Mouse (Mus musculus) forebrain, embryonic 14.5 days (tissue): ENCODE measurements at regions not wholly inside any gene's neighbourhood (a gene's known extent, or its start where the extent isn't known, plus 50 kb on each side); places are given as distances from the start of the nearest gene placed in this dataset.
"Not testable (repeated sequence)": the region's sequence is repeated elsewhere in the genome, so short reads cannot be mapped to it uniquely, and the experiment has no call there.

Source experiments
- ATAC-seq: fragments of 200-750 bp; cut with Nextera tagmentation; 2 replicates; pipeline ENCODE4 v1.8.0; 2017; ENCODE audit warnings: mild to moderate bottlenecking, moderate library complexity
- DNase-seq: peaks from one replicate; pipeline ENCODE4 v3.0.0-alpha.2; 2015; ENCODE audit warnings: low spot score
- H3K27ac ChIP-seq: fragments of 300-500 bp; sonication (generic); 2 replicates; pipeline ENCODE4 v1.5.1; 2014; ENCODE audit warnings: low read depth, mild to moderate bottlenecking, control low read depth, low read length, moderate library complexity
- H3K27me3 ChIP-seq: fragments of 300-500 bp; sonication (generic); replicated peaks from 2 replicates; pipeline ENCODE4 v1.6.1; 2014; ENCODE audit warnings: low read length, control low read depth, mixed read lengths; ENCODE audit not compliant: control insufficient read depth, insufficient read depth
- H3K36me3 ChIP-seq: fragments of 300-500 bp; sonication (generic); 2 replicates; pipeline ENCODE4 v1.6.1; 2014; ENCODE audit warnings: low read length, control low read depth; ENCODE audit not compliant: control insufficient read depth, insufficient read depth
- H3K4me1 ChIP-seq: fragments of 300-500 bp; sonication (generic); 2 replicates; pipeline ENCODE4 v1.6.1; 2014; ENCODE audit warnings: antibody characterized with exemption, low read length, control low read depth; ENCODE audit not compliant: control insufficient read depth, insufficient read depth
- H3K4me2 ChIP-seq: fragments of 300-500 bp; sonication (generic); 2 replicates; pipeline ENCODE4 v1.6.1; 2014; ENCODE audit warnings: mild to moderate bottlenecking, control low read depth, low read length
- H3K4me3 ChIP-seq: fragments of 300-500 bp; sonication (generic); 2 replicates; pipeline ENCODE4 v1.5.1; 2014; ENCODE audit warnings: low read depth, low read length, control low read depth
- H3K9ac ChIP-seq: fragments of 300-500 bp; sonication (generic); 2 replicates; pipeline ENCODE4 v1.6.1; 2014; ENCODE audit warnings: mild to moderate bottlenecking, low read length, control low read depth, moderate library complexity
- H3K9me3 ChIP-seq: fragments of 300-500 bp; sonication (generic); replicated peaks from 2 replicates; pipeline ENCODE4 v1.6.1; 2016; ENCODE audit warnings: low read length, control low read depth, mixed read lengths; ENCODE audit not compliant: control insufficient read depth
- WGBS: fragments of 180-500 bp; shearing (Covaris S2); extraction: QIAGEN DNeasy Blood & Tissue Kit; methylation state at CpG from one replicate; pipeline ENCODE4 v1.1.7; 2014; 5-methylcytosine and 5-hydroxymethylcytosine counted together

GRCm38 (mm10) chr13:78871976-78872375 lies 672.4 kb upstream of the Nr2f1 start:
- Histone ChIP-seq H3K4me1 (no peaks in the 10 kb centered on the region), H3K36me3 (no peaks in the 10 kb centered on the region), H3K4me2 (no peak overlapping the region), H3K9me3 (no peaks in the 10 kb centered on the region), H3K27me3 (no peaks in the 10 kb centered on the region), H3K4me3 (no peak overlapping the region), H3K27ac (no peak overlapping the region), H3K9ac (no peak overlapping the region)
- DNase-seq (no peak), ATAC-seq (no peak)
- 66% methylated on average over 6 of the region's 6 CpGs for WGBS

GRCm38 (mm10) chr13:78871254-78871653 lies 671.7 kb upstream of the Nr2f1 start:
- H3K27me3 ChIP-seq, result no peaks in the 10 kb centered on the region
- DNase-seq (no peak), ATAC-seq (no peak)
- H3K4me1 ChIP-seq, result no peaks in the 10 kb centered on the region
- no peak overlapping the region for H3K4me3 ChIP-seq
- 86% methylated on average over 2 of the region's 2 CpGs for WGBS
- no peak overlapping the region for H3K4me2 ChIP-seq
- H3K9me3 ChIP-seq, result no peaks in the 10 kb centered on the region
- H3K36me3 ChIP-seq, result no peaks in the 10 kb centered on the region
- no peak overlapping the region for H3K27ac ChIP-seq
- H3K9ac ChIP-seq, result no peak overlapping the region

GRCm38 (mm10) chr13:78824357-78824756 lies 624.8 kb upstream of the Nr2f1 start:
- not testable (repeated sequence) for H3K9ac ChIP-seq, H3K4me3 ChIP-seq, H3K4me1 ChIP-seq, H3K27me3 ChIP-seq, H3K36me3 ChIP-seq, ATAC-seq, H3K9me3 ChIP-seq, DNase-seq, H3K27ac ChIP-seq, H3K4me2 ChIP-seq
- WGBS, result 90% methylated on average over 4 of the region's 4 CpGs

GRCm38 (mm10) chr13:78809656-78810055 lies 610.1 kb upstream of the Nr2f1 start:
- Histone ChIP-seq H3K4me3 (no peak overlapping the region), H3K4me2 (no peak overlapping the region), H3K9ac (no peak overlapping the region), H3K9me3 (no peaks in the 10 kb centered on the region), H3K36me3 (no peaks in the 10 kb centered on the region), H3K27ac (no peak overlapping the region), H3K27me3 (no peaks in the 10 kb centered on the region), H3K4me1 (no peaks in the 10 kb centered on the region)
- WGBS, result 42% methylated on average over 2 of the region's 2 CpGs
- ATAC-seq, result peak; percentile 61
- DNase-seq, result peak; percentile 17

- no peaks in the 10 kb centered on the region for H3K9me3 ChIP-seq
- peak; percentile 84 for ATAC-seq
- peaks cover 8% of the 10 kb centered on the region for H3K4me1 ChIP-seq
- no peaks in the 10 kb centered on the region for H3K36me3 ChIP-seq
- H3K4me2 ChIP-seq, result no peak overlapping the region
- H3K9ac ChIP-seq, result no peak overlapping the region
- no peak overlapping the region for H3K4me3 ChIP-seq
- no peak for DNase-seq
- H3K27me3 ChIP-seq, result no peaks in the 10 kb centered on the region
- 0 out of 2 replicates have a peak overlapping the region, but pooled peaks have one; percentile 41 for H3K27ac ChIP-seq
These were observed 603.2 kb upstream of the Nr2f1 start for GRCm38 (mm10) chr13:78802838-78803124.

- no peaks in the 10 kb centered on the region for H3K9me3 ChIP-seq
- H3K4me3 ChIP-seq, result no peak overlapping the region
- H3K4me1 ChIP-seq, result peaks cover 8% of the 10 kb centered on the region
- WGBS, result 18% methylated on average over 7 of the region's 7 CpGs
- H3K9ac ChIP-seq, result no peak overlapping the region
- H3K36me3 ChIP-seq, result no peaks in the 10 kb centered on the region
- ATAC-seq, result peak; percentile 87
- no peaks in the 10 kb centered on the region for H3K27me3 ChIP-seq
- 0 out of 2 replicates have a peak overlapping the region, but pooled peaks have one; percentile 41 for H3K27ac ChIP-seq
- 0 out of 2 replicates have a peak overlapping the region, but pooled peaks have one; percentile 13 for H3K4me2 ChIP-seq
- DNase-seq, result peak; percentile 77
These were observed 602.7 kb upstream of the Nr2f1 start for GRCm38 (mm10) chr13:78802011-78802837.

GRCm38 (mm10) chr13:78799641-78800040 lies 600.1 kb upstream of the Nr2f1 start:
- DNase-seq (peak; percentile 62), ATAC-seq (peak; percentile 24; the same call in 1 of the 2 replicates)

GRCm38 (mm10) chr13:78795228-78795627 lies 595.7 kb upstream of the Nr2f1 start:
- Histone ChIP-seq H3K27ac (no peak overlapping the region), H3K27me3 (no peaks in the 10 kb centered on the region), H3K9me3 (no peaks in the 10 kb centered on the region), H3K36me3 (no peaks in the 10 kb centered on the region), H3K4me2 (no peak overlapping the region), H3K4me3 (no peak overlapping the region), H3K9ac (no peak overlapping the region), H3K4me1 (no peaks in the 10 kb centered on the region)
- DNase-seq (no peak), ATAC-seq (no peak)

More at GRCm38 (mm10) chr13:78799641-78800040, 600.1 kb upstream of the Nr2f1 start:
- H3K4me3 ChIP-seq, result no peak overlapping the region
- WGBS, result 57% methylated on average over 3 of the region's 3 CpGs
- no peaks in the 10 kb centered on the region for H3K9me3 ChIP-seq
- H3K4me1 ChIP-seq, result peaks cover 8% of the 10 kb centered on the region
- no peaks in the 10 kb centered on the region for H3K27me3 ChIP-seq
- H3K27ac ChIP-seq, result no peak overlapping the region
- no peak overlapping the region for H3K4me2 ChIP-seq
- H3K36me3 ChIP-seq, result no peaks in the 10 kb centered on the region
- no peak overlapping the region for H3K9ac ChIP-seq

- no peaks in the 10 kb centered on the region for H3K36me3 ChIP-seq
- H3K4me1 ChIP-seq, result no peaks in the 10 kb centered on the region
- no peak overlapping the region for H3K27ac ChIP-seq
- WGBS, result 89% methylated on average over 2 of the region's 2 CpGs
- DNase-seq, result no peak
- no peak overlapping the region for H3K9ac ChIP-seq
- no peak overlapping the region for H3K4me3 ChIP-seq
- no peaks in the 10 kb centered on the region for H3K9me3 ChIP-seq
- ATAC-seq, result no peak
- no peaks in the 10 kb centered on the region for H3K27me3 ChIP-seq
- H3K4me2 ChIP-seq, result no peak overlapping the region
These were observed 584.7 kb upstream of the Nr2f1 start for GRCm38 (mm10) chr13:78784285-78784684.
